Mouse (Mus musculus) monocyte, adult 2 months (primary cell): Measurements from ENCODE around the gene Dedd.
"Not testable (repeated sequence)": the region's sequence is repeated elsewhere in the genome, so short reads cannot be mapped to it uniquely, and the experiment has no call there.

Experiments
- DNase-seq, 2 experiments: peaks; one replicate each; pipeline ENCODE4 v3.0.0; 2022; ENCODE audit warnings: low spot score in 2 of 2, low read depth in 1 of 2

Gene Dedd

GRCm38 (mm10) chr1:171309321-171309720, 19.6 kb upstream of the Dedd start:
- DNase-seq = no peak

GRCm38 (mm10) chr1:171319748-171320147, 9.2 kb upstream of the Dedd start:
- DNase-seq = no peak

- DNase-seq = no peak
These were observed 8.8 kb upstream of the Dedd start for GRCm38 (mm10) chr1:171320151-171320550.

- no peak for DNase-seq
These were observed 7.5 kb upstream of the Dedd start for GRCm38 (mm10) chr1:171321415-171321814.

- no peak for DNase-seq
These were observed 6.9 kb upstream of the Dedd start for GRCm38 (mm10) chr1:171322012-171322411.

- DNase-seq = no peak
These were observed 3.4 kb upstream of the Dedd start for GRCm38 (mm10) chr1:171325571-171325970.

GRCm38 (mm10) chr1:171326588-171326987, 2.4 kb upstream of the Dedd start:
- DNase-seq = not testable (repeated sequence)

GRCm38 (mm10) chr1:171328244-171328643, 701 bp upstream of the Dedd start:
- no peak for DNase-seq

GRCm38 (mm10) chr1:171329433-171330215, 679 bp downstream of the Dedd start:
- DNase-seq = no peak

- DNase-seq = no peak
These were observed 1.2 kb downstream of the Dedd start for GRCm38 (mm10) chr1:171330216-171330560.

GRCm38 (mm10) chr1:171342262-171343207, 13.6 kb downstream of the Dedd start:
- DNase-seq = no peak

GRCm38 (mm10) chr1:171343922-171344677, 15.2 kb downstream of the Dedd start:
- DNase-seq = no peak

GRCm38 (mm10) chr1:171344715-171345114, 15.8 kb downstream of the Dedd start:
- DNase-seq = no peak

GRCm38 (mm10) chr1:171345225-171346094, 16.5 kb downstream of the Dedd start, which contains the start of the genes Nit1 and Pfdn2:
Gene Nit1 (minus strand): TSS chr1:171345646.
Gene Pfdn2 (plus strand): TSS chr1:171345670.
- peak; percentile 66 to 80 for DNase-seq

- DNase-seq = no peak
These were observed 17.1 kb downstream of the Dedd start for GRCm38 (mm10) chr1:171346095-171346450.

GRCm38 (mm10) chr1:171348665-171349064, 19.7 kb downstream of the Dedd start:
- no peak for DNase-seq

- no peak for DNase-seq
These were observed 20.3 kb downstream of the Dedd start for GRCm38 (mm10) chr1:171349210-171349609.

GRCm38 (mm10) chr1:171355812-171356340, 26.9 kb downstream of the Dedd start:
- no peak for DNase-seq

GRCm38 (mm10) chr1:171356814-171357213, 27.9 kb downstream of the Dedd start:
- DNase-seq = no peak

GRCm38 (mm10) chr1:171358421-171358820, 29.5 kb downstream of the Dedd start:
- peak in 1 of 2 experiments; percentile 23 for DNase-seq
